Mouse (Mus musculus) megakaryocyte-erythroid progenitor cell, adult 5-6 weeks (primary cell): ENCODE results near the gene Uba6. TPM values are rescaled to one million over a fixed set of nuclear protein-coding genes. Genes with fewer than 3 reads are reported as not detected.
A peak's percentile ranks its signal among the peaks of the same experiment; 100 is the strongest.

ENCODE experiments used
- ATAC-seq: replicated peaks from 2 replicates; pipeline ENCODE4 v1.8.0; 2016; ENCODE audit warnings: mild to moderate bottlenecking, inconsistent platforms; ENCODE audit not compliant: severe bottlenecking, poor library complexity, low FRiP score, low TSS enrichment
- total RNA-seq, 2 experiments: library from RNA; stranded (forward) in 1 of 2; stranded (reverse) in 1 of 2; fragments of 200-1000, 215-1000 nt in 1 of 2; fragments of >200 nt in 1 of 2; fragmentation: Nextera tagmentation in 1 of 2; gene quantifications; 2 replicates each; pipeline ENCODE4 v1.2.3; 2014 to 2017

Gene Uba6
- total RNA-seq (2014; fragmentation: Nextera tagmentation) (19.0 and 23.8 TPM in 2 replicates), total RNA-seq (2017) (23.8 and 27.8 TPM in 2 replicates)

GRCm38 (mm10) chr5:86172449-86173161, at the start of gene Uba6:
TSS of gene Uba6 (minus strand) at chr5:86172803.
- ATAC-seq = peak; percentile 99

- no peak for ATAC-seq
Observed at GRCm38 (mm10) chr5:86197801-86198200, 25.2 kb upstream of the Uba6 start, which contains the start of gene Gnrhr. TSS of gene Gnrhr (minus strand) at chr5:86197901.

GRCm38 (mm10) chr5:86191356-86191755, 18.8 kb upstream of the Uba6 start:
- ATAC-seq = peak; percentile 86

GRCm38 (mm10) chr5:86190770-86191169, 18.2 kb upstream of the Uba6 start:
- ATAC-seq = peak; percentile 94

GRCm38 (mm10) chr5:86190290-86190689, 17.7 kb upstream of the Uba6 start:
- no peak for ATAC-seq

- no peak for ATAC-seq
Observed at GRCm38 (mm10) chr5:86187441-86187840, 14.8 kb upstream of the Uba6 start.

- ATAC-seq = no peak
Observed at GRCm38 (mm10) chr5:86173778-86174177, 1.2 kb upstream of the Uba6 start.

- ATAC-seq = no peak; the same call in 1 of the 2 replicates
Observed at GRCm38 (mm10) chr5:86172088-86172448, 535 bp downstream of the Uba6 start.

- no peak for ATAC-seq
Observed at GRCm38 (mm10) chr5:86129828-86130227, 42.8 kb downstream of the Uba6 start.

GRCm38 (mm10) chr5:86128749-86129148, 43.9 kb downstream of the Uba6 start:
- ATAC-seq = no peak

GRCm38 (mm10) chr5:86118457-86119094, 54.0 kb downstream of the Uba6 start:
- peak; percentile 44 for ATAC-seq

GRCm38 (mm10) chr5:86113997-86114396, 58.6 kb downstream of the Uba6 start:
- peak; percentile 72 for ATAC-seq

- ATAC-seq = peak; percentile 75
Observed at GRCm38 (mm10) chr5:86113037-86113436, 59.6 kb downstream of the Uba6 start.

- no peak for ATAC-seq
Observed at GRCm38 (mm10) chr5:86111074-86111473, 61.5 kb downstream of the Uba6 start.

GRCm38 (mm10) chr5:86106610-86107009, 66.0 kb downstream of the Uba6 start:
- no peak for ATAC-seq

- ATAC-seq = no peak
Observed at GRCm38 (mm10) chr5:86102176-86102575, 70.4 kb downstream of the Uba6 start.

- no peak for ATAC-seq
Observed at GRCm38 (mm10) chr5:86100621-86101020, 72.0 kb downstream of the Uba6 start.

GRCm38 (mm10) chr5:86098988-86099387, 73.6 kb downstream of the Uba6 start:
- no peak for ATAC-seq

- peak; percentile 73 for ATAC-seq
Observed at GRCm38 (mm10) chr5:86094754-86095153, 77.8 kb downstream of the Uba6 start.

GRCm38 (mm10) chr5:86086751-86087150, 85.9 kb downstream of the Uba6 start:
- 0 out of 2 replicates have a peak, but pooled peaks have one; percentile 41 for ATAC-seq

- ATAC-seq = no peak
Observed at GRCm38 (mm10) chr5:86084979-86085378, 87.6 kb downstream of the Uba6 start.
